ENCODE assay signal across 23 mouse cellular contexts in genomic region chr7:132009002-132009401, GRCm38 (mm10). TPM values are rescaled to one million over a fixed set of nuclear protein-coding genes. Genes with fewer than 3 reads are reported as not detected.
"Had no signal": no experiment of that assay in that cellular context is flagged by ENCODE, and none has a peak within 500 bp of the region (broad histone marks: within the 10 kb centered on the region; RNA-seq: fewer than 3 reads in every experiment).

No protein-coding gene starts in this region.

- H3K9ac ChIP-seq: kidney, embryonic 15.5 days; liver, embryonic 13.5 days; midbrain, embryonic 13.5 days; neural tube, embryonic 13.5 days; stomach, embryonic 15.5 days had no signal

- H3K4me3 ChIP-seq: kidney, embryonic 15.5 days; left cerebral cortex, adult 2 months; liver, embryonic 13.5 days; midbrain, embryonic 13.5 days; myocyte; neural tube, embryonic 13.5 days; stomach, embryonic 15.5 days had no signal

- H3K36me3 ChIP-seq: kidney, embryonic 15.5 days; liver, embryonic 13.5 days; midbrain, embryonic 13.5 days; neural tube, embryonic 13.5 days; stomach, embryonic 15.5 days had no signal

- H3K9me3 ChIP-seq: kidney, embryonic 15.5 days; liver, embryonic 13.5 days; midbrain, embryonic 13.5 days; neural tube, embryonic 13.5 days; stomach, embryonic 15.5 days had no signal

- ATAC-seq: intestine, postnatal 0 days; midbrain, embryonic 13.5 days; midbrain, embryonic 16.5 days had no signal

- H3K27ac ChIP-seq: kidney, embryonic 15.5 days; left cerebral cortex, adult 2 months; liver, embryonic 13.5 days; macrophage; midbrain, embryonic 13.5 days; neural tube, embryonic 13.5 days; stomach, embryonic 15.5 days had no signal

- DNase-seq: kidney, adult 2 months; kidney, postnatal 10 days; kidney, postnatal 36 days; layer of hippocampus, postnatal 36 days; left cerebral cortex, postnatal 4 days; liver, embryonic 13.5 days; retina, postnatal 1 day; right cerebral cortex, postnatal 25 days; spleen, adult 18-20 months; thymus, postnatal 25 days had no signal

- H3K27me3 ChIP-seq: kidney, embryonic 15.5 days; liver, embryonic 13.5 days; neural tube, embryonic 13.5 days; stomach, embryonic 15.5 days had no signal

- H3K4me2 ChIP-seq: kidney, embryonic 15.5 days; liver, embryonic 13.5 days; midbrain, embryonic 13.5 days; neural tube, embryonic 13.5 days; stomach, embryonic 15.5 days had no signal

- H3K4me1 ChIP-seq: kidney, embryonic 15.5 days; liver, embryonic 13.5 days; stomach, embryonic 15.5 days had no signal

RNA-seq across cellular contexts. Expression of gene Gpr26, which starts 42.7 kb away (rescaled TPM):
- polyA plus RNA-seq: intestine, embryonic 14.5 days; intestine, postnatal 0 days; kidney, adult 2 months; kidney, embryonic 15.5 days; liver, adult 2 months; liver, embryonic 13.5 days; liver, embryonic 16.5 days; macrophage; myocyte; stomach, embryonic 15.5 days; thymus, postnatal 0 days had no signal
